ENCODE assay signal across 17 mouse cellular contexts in the genomic region with DNA sequence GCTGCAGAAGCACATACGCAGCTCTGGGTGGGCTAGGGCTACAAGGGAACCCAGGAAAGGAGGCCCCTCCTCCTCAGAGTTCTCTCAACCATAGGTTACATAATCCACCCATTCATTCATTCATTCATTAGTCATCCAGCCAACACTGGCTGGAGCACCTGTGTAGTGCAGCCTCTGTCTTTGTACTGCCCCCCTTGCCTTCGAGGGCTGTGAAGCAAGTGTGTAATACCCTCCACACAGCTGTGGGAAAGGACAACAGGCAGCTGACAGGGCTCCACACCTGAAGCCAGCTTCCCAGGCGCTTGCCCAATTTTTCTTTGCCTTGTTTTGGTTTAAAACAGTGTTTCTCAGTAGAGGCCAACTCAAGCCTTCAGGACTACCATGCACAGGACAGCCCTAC.
DNase-seq lines count a peak whose midpoint lies in the region; ATAC-seq lines count a peak whose summit lies in the region.
"Had no signal": no experiment of that assay in that cellular context is flagged by ENCODE, and none has a peak within 500 bp of the region (broad histone marks: within the 10 kb centered on the region; RNA-seq: fewer than 3 reads in every experiment).

No protein-coding gene starts in this region.

- no peak for DNase-seq in embryonic facial prominence, embryonic 14.5 days (ENCODE audit: low spot score)
- DNase-seq in fibroblast of lung, adult 2 months (ENCODE audit: low read depth), result peak; percentile 10
- DNase-seq in cerebellum, adult 11 months, result no peak
- DNase-seq in right cerebral cortex, adult 18-20 months, result no peak
- DNase-seq in heart, adult 8-10 months (ENCODE audit: low spot score), result no peak
- DNase-seq: adrenal gland, adult 2 months; adrenal gland, postnatal 10 days; adrenal gland, postnatal 25 days; cerebellum, adult 11-12 months; cerebellum, adult 2 months; cerebellum, adult 9-10 months; cerebellum, postnatal 25 days; forebrain, postnatal 0 days had no signal

- H3K9ac ChIP-seq in embryonic facial prominence, embryonic 13.5 days, result no peak overlapping the region
- no peak overlapping the region for H3K9ac ChIP-seq in embryonic facial prominence, embryonic 14.5 days (ENCODE audit: low read depth, low read length)
- H3K9ac ChIP-seq: forebrain, embryonic 13.5 days; forebrain, embryonic 15.5 days; forebrain, postnatal 0 days had no signal

- H3K36me3 ChIP-seq in embryonic facial prominence, embryonic 13.5 days, result no peaks in the 10 kb centered on the region
- H3K36me3 ChIP-seq in embryonic facial prominence, embryonic 14.5 days (ENCODE audit: control insufficient read depth, insufficient read depth, low read length), result no peaks in the 10 kb centered on the region
- H3K36me3 ChIP-seq: forebrain, embryonic 15.5 days had no signal

- H3K4me2 ChIP-seq in embryonic facial prominence, embryonic 13.5 days, result no peak overlapping the region
- no peak overlapping the region for H3K4me2 ChIP-seq in embryonic facial prominence, embryonic 14.5 days (ENCODE audit: low read depth, low read length)
- H3K4me2 ChIP-seq: forebrain, embryonic 13.5 days; forebrain, embryonic 15.5 days had no signal

- H3K4me3 ChIP-seq in embryonic facial prominence, embryonic 13.5 days, result no peak overlapping the region
- H3K4me3 ChIP-seq in embryonic facial prominence, embryonic 14.5 days (ENCODE audit: low read depth, low read length), result no peak overlapping the region
- H3K4me3 ChIP-seq: erythroblast, embryonic 14.5 days; forebrain, embryonic 13.5 days; forebrain, embryonic 15.5 days had no signal

- 0 out of 2 replicates have a peak overlapping the region, but pooled peaks have one; percentile 0 for H3K27ac ChIP-seq in embryonic facial prominence, embryonic 13.5 days
- no peak overlapping the region for H3K27ac ChIP-seq in embryonic facial prominence, embryonic 14.5 days (replicated peaks; ENCODE audit: low read depth, low read length)
- H3K27ac ChIP-seq: forebrain, embryonic 13.5 days; forebrain, embryonic 15.5 days had no signal

- no peaks in the 10 kb centered on the region for H3K9me3 ChIP-seq in embryonic facial prominence, embryonic 13.5 days
- no peaks in the 10 kb centered on the region for H3K9me3 ChIP-seq in embryonic facial prominence, embryonic 14.5 days (ENCODE audit: control insufficient read depth, low read length)
- H3K9me3 ChIP-seq: forebrain, embryonic 13.5 days; forebrain, embryonic 15.5 days had no signal

- peaks cover 14% of the 10 kb centered on the region for H3K4me1 ChIP-seq in embryonic facial prominence, embryonic 13.5 days
- H3K4me1 ChIP-seq in embryonic facial prominence, embryonic 14.5 days (ENCODE audit: control insufficient read depth, insufficient read depth, low read length), result peaks cover 6% of the 10 kb centered on the region; the same call in 1 of the 2 replicates
- H3K4me1 ChIP-seq: forebrain, embryonic 13.5 days had no signal

- WGBS in embryonic facial prominence, embryonic 13.5 days, result 68% methylated on average over 3 of the region's 3 CpGs
- WGBS in embryonic facial prominence, embryonic 14.5 days, result 75% methylated on average over 3 of the region's 3 CpGs

- ATAC-seq in embryonic facial prominence, embryonic 13.5 days (ENCODE audit: insufficient number of reproducible peaks, insufficient read depth, low FRiP score, low TSS enrichment, low read depth), result 0 out of 2 replicates have a peak, but pooled peaks have one; percentile 43
- peak; percentile 66 for ATAC-seq in embryonic facial prominence, embryonic 14.5 days (ENCODE audit: low read depth)
- ATAC-seq: forebrain, embryonic 13.5 days; forebrain, embryonic 15.5 days; forebrain, postnatal 0 days had no signal

- H3K27me3 ChIP-seq in embryonic facial prominence, embryonic 13.5 days, result no peaks in the 10 kb centered on the region
- no peaks in the 10 kb centered on the region for H3K27me3 ChIP-seq in embryonic facial prominence, embryonic 14.5 days (replicated peaks; ENCODE audit: control insufficient read depth, insufficient read depth, low read length)
- H3K27me3 ChIP-seq: forebrain, embryonic 13.5 days; forebrain, embryonic 15.5 days had no signal
